In genomic region chr12:73687077-73688035, GRCm38 (mm10) we compare ENCODE assay signal across 9 mouse cellular contexts.
DNase-seq lines count a peak whose midpoint lies in the region; ATAC-seq lines count a peak whose summit lies in the region.
"Had no signal": no experiment of that assay in that cellular context is flagged by ENCODE, and none has a peak within 500 bp of the region (broad histone marks: within the 10 kb centered on the region; RNA-seq: fewer than 3 reads in every experiment).

No protein-coding gene starts in this region.

- H3K4me3 ChIP-seq in kidney, embryonic 14.5 days (ENCODE audit: low read length): no peak overlapping the region
- H3K4me3 ChIP-seq: megakaryocyte, embryonic 14.5 days had no signal

- no peaks in the 10 kb centered on the region for H3K36me3 ChIP-seq in kidney, embryonic 14.5 days (ENCODE audit: control insufficient read depth, insufficient read depth, low read length)

- no peaks in the 10 kb centered on the region for H3K27me3 ChIP-seq in kidney, embryonic 14.5 days (ENCODE audit: control insufficient read depth, insufficient read depth, low read length)

- DNase-seq in cerebellum, postnatal 10 days: peak; percentile 41 to 44
- DNase-seq in cerebellum, adult 8-10 months: no peak
- DNase-seq in adrenal gland, postnatal 14 days: peak; percentile 85
- DNase-seq in heart, adult 11 months: peak; percentile 99
- DNase-seq in lung, postnatal 4 days: peak; percentile 90 to 91
- peak; percentile 54 for DNase-seq in thymus, postnatal 14 days
- DNase-seq in frontal cortex, postnatal 36 days (ENCODE audit: low spot score in 2 of 2): no peak

- no peaks in the 10 kb centered on the region for H3K9me3 ChIP-seq in kidney, embryonic 14.5 days (ENCODE audit: control insufficient read depth, low read length)
- H3K9me3 ChIP-seq: megakaryocyte, embryonic 14.5 days had no signal

- no peak overlapping the region for H3K4me2 ChIP-seq in kidney, embryonic 14.5 days (replicated peaks; ENCODE audit: low read depth, low read length)

- peaks cover 4% of the 10 kb centered on the region; the same call in 1 of the 2 replicates for H3K4me1 ChIP-seq in kidney, embryonic 14.5 days (ENCODE audit: control insufficient read depth, insufficient read depth, low read length)
- H3K4me1 ChIP-seq: megakaryocyte, embryonic 14.5 days had no signal

- WGBS in kidney, embryonic 14.5 days: 61% methylated on average over 20 of the region's 20 CpGs

- no peak overlapping the region for H3K27ac ChIP-seq in kidney, embryonic 14.5 days (ENCODE audit: low read depth, low read length)

- peak overlapping the region; percentile 8; the same call in 1 of the 2 replicates for H3K9ac ChIP-seq in kidney, embryonic 14.5 days (ENCODE audit: low read depth, low read length)

- peak; percentile 82 for ATAC-seq in kidney, embryonic 14.5 days (ENCODE audit: low FRiP score, low TSS enrichment)

Comparison
In these comparisons a context has a peak if more than half of its experiments do, and no peak if none do; other contexts are left out.
1. DNase-seq: peak in cerebellum, postnatal 10 days (2 of 2), adrenal gland, postnatal 14 days (single experiment), heart, adult 11 months (single experiment), lung, postnatal 4 days (2 of 2) and thymus, postnatal 14 days (single experiment); none in cerebellum, adult 8-10 months (single experiment) and frontal cortex, postnatal 36 days (0 of 2).